Mouse (Mus musculus) liver, embryonic 14.5 days (tissue): ENCODE data around the gene Krtap4-6. TPM values are rescaled to one million over a fixed set of nuclear protein-coding genes. Genes with fewer than 3 reads are reported as not detected.
"Not testable (repeated sequence)": the region's sequence is repeated elsewhere in the genome, so short reads cannot be mapped to it uniquely, and the experiment has no call there.

Source experiments
- ATAC-seq: fragments of 200-750 bp; cut with Nextera tagmentation; 2 replicates; pipeline ENCODE4 v1.8.0; 2017; ENCODE audit warnings: moderate number of reproducible peaks, mild to moderate bottlenecking, moderate library complexity; ENCODE audit not compliant: insufficient read depth
- DNase-seq, 3 experiments: peaks; one replicate each; pipeline ENCODE4 v3.0.0-alpha.2; 2012 to 2013; ENCODE audit warnings: low read depth in 3 of 3, low spot score in 3 of 3
- H3K27ac ChIP-seq: fragments of 300-500 bp; sonication (generic); 2 replicates; pipeline ENCODE4 v1.5.1; 2014; ENCODE audit warnings: moderate library complexity, mild to moderate bottlenecking, control low read depth, inconsistent platforms
- H3K27me3 ChIP-seq: fragments of 300-500 bp; sonication (generic); 2 replicates; pipeline ENCODE4 v1.6.1; 2014; ENCODE audit warnings: mild to moderate bottlenecking, low read length, moderate library complexity; ENCODE audit not compliant: control insufficient read depth, insufficient read depth
- H3K36me3 ChIP-seq: fragments of 300-500 bp; sonication (generic); replicated peaks from 2 replicates; pipeline ENCODE4 v1.6.1; 2014; ENCODE audit warnings: low read depth; ENCODE audit not compliant: control insufficient read depth, insufficient read depth
- H3K4me1 ChIP-seq, 2 experiments: fragments of 200-500 bp in 1 of 2; fragments of 300-500 bp in 1 of 2; sonication (generic) in 1 of 2; replicated peaks; 2 replicates each; pipeline ENCODE4 v1.6.1; 2012 to 2014; ENCODE audit warnings: antibody characterized with exemption in 1 of 2, inconsistent platforms in 1 of 2, low read length in 1 of 2; ENCODE audit not compliant: control insufficient read depth in 2 of 2, insufficient read depth in 2 of 2
- H3K4me2 ChIP-seq: fragments of 300-500 bp; sonication (generic); 2 replicates; pipeline ENCODE4 v1.6.1; 2014; ENCODE audit warnings: low read depth, mild to moderate bottlenecking, control low read depth, moderate library complexity
- H3K4me3 ChIP-seq, 2 experiments: fragments of 200-500 bp in 1 of 2; fragments of 300-500 bp in 1 of 2; sonication (generic) in 1 of 2; 2 replicates each; pipeline ENCODE4 v1.5.1; 2012 to 2014; ENCODE audit warnings: low read depth in 2 of 2, low read length in 2 of 2, mild to moderate bottlenecking in 2 of 2, control low read depth in 1 of 2, inconsistent platforms in 1 of 2, moderate library complexity in 1 of 2; ENCODE audit not compliant: insufficient read depth in 1 of 2
- H3K9ac ChIP-seq: fragments of 300-500 bp; sonication (generic); replicated peaks from 2 replicates; pipeline ENCODE4 v1.6.1; 2014; ENCODE audit warnings: mild to moderate bottlenecking, control low read depth, moderate library complexity
- H3K9me3 ChIP-seq: fragments of 300-500 bp; sonication (generic); 2 replicates; pipeline ENCODE4 v1.6.1; 2016; ENCODE audit warnings: low read length, mixed read lengths; ENCODE audit not compliant: control insufficient read depth
- CTCF ChIP-seq: IDR thresholded peaks from 2 replicates; pipeline ENCODE4 v1.5.1; 2016; ENCODE audit warnings: antibody characterized with exemption, low read depth, control low read depth
- EP300 ChIP-seq: IDR thresholded peaks from 2 replicates; pipeline ENCODE4 v1.6.1; 2016; ENCODE audit warnings: antibody characterized with exemption, low read depth
- WGBS: fragments of 180-500 bp; shearing (Covaris S2); extraction: QIAGEN DNeasy Blood & Tissue Kit; methylation state at CpG from one replicate; pipeline ENCODE4 v1.1.7; 2014; ENCODE audit not compliant: insufficient replicate concordance; 5-methylcytosine and 5-hydroxymethylcytosine counted together
- polyA plus RNA-seq, 2 experiments: library from polyadenylated mRNA; depleted of rRNA in 1 of 2; stranded (reverse) in 1 of 2; unstranded in 1 of 2; fragments of >200 nt; fragmentation: Nextera tagmentation in 1 of 2; extraction: Ambion mirVana in 1 of 2; gene quantifications; 2 replicates each; pipeline versions ENCODE4 v1.2.1 to v1.2.3; 2012 to 2014

The Krtap4-6 gene
- polyA plus RNA-seq, 2 experiments: not detected

DNA sequence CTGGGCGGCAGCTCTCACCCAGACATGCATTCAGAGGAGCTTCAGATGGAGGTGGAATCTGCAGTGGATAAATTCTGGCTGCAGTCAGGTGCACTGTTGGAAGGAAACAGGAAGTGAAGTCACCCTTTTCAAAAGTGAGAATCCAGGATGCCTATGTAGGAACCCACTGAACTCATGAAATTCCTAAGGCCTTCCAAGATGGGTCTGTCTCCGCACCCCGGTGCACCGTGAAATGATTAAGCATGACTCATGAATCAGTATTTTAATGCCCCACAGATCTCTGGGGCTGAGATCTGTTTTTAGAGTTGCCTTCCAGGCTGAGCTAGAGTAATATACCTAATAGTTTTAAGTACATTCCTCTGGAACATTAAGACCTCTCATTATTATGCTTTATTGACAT is 6.5 kb downstream of the Krtap4-6 start:
- 72% methylated on average over 4 of the region's 4 CpGs for WGBS
- no peak for DNase-seq
- TF ChIP-seq EP300 (no peak), CTCF (no peak)

GRCm38 (mm10) chr11:99658467-99659010 is 7.2 kb downstream of the Krtap4-6 start, which contains the start of gene Gm11563:
Gene Gm11563 (minus strand): TSS chr11:99658960.
- H3K9me3 ChIP-seq, H3K9ac ChIP-seq, H3K27ac ChIP-seq, H3K4me3 ChIP-seq, DNase-seq, H3K4me1 ChIP-seq, H3K27me3 ChIP-seq, H3K4me2 ChIP-seq, H3K36me3 ChIP-seq, ATAC-seq: not testable (repeated sequence)
- 46% methylated on average over 10 of the region's 10 CpGs for WGBS

More for the DNA sequence above, 6.5 kb downstream of the Krtap4-6 start:
- Histone ChIP-seq H3K4me2 (no peak overlapping the region), H3K36me3 (no peaks in the 10 kb centered on the region), H3K27me3 (no peaks in the 10 kb centered on the region), H3K4me3 (no peak overlapping the region), H3K9ac (no peak overlapping the region), H3K4me1 (no peaks in the 10 kb centered on the region), H3K9me3 (no peaks in the 10 kb centered on the region), H3K27ac (no peak overlapping the region)
- ATAC-seq: no peak

DNA sequence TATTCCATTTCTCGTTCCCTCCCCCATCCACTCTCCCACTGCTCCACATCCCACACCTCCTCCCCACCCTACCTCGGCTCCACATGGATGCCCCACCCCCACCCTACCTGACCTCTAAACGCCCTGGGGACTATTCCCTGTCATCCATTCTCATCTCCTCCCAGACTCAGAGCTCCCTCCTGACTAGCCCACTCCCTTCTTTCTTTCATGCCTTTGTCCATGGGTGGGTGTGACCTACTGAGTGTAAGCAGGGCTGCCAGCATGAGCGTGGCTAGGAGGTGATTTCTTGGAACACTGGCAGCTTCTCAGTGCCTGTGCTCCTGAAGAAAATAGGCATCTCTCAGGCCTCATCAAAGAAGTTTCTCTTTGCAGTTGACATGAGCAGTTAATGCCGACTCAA is 8.7 kb downstream of the Krtap4-6 start:
- TF ChIP-seq CTCF (no peak), EP300 (no peak)
- no peak overlapping the region for H3K4me3 ChIP-seq
- ATAC-seq (no peak), DNase-seq (no peak)
- no peaks in the 10 kb centered on the region for H3K4me1 ChIP-seq
- no peak overlapping the region for H3K27ac ChIP-seq
- H3K36me3 ChIP-seq: no peaks in the 10 kb centered on the region
- H3K27me3 ChIP-seq: no peaks in the 10 kb centered on the region
- no peak overlapping the region for H3K4me2 ChIP-seq
- 38% methylated on average over 5 of the region's 5 CpGs for WGBS
- H3K9ac ChIP-seq: no peak overlapping the region
- no peaks in the 10 kb centered on the region for H3K9me3 ChIP-seq

DNA sequence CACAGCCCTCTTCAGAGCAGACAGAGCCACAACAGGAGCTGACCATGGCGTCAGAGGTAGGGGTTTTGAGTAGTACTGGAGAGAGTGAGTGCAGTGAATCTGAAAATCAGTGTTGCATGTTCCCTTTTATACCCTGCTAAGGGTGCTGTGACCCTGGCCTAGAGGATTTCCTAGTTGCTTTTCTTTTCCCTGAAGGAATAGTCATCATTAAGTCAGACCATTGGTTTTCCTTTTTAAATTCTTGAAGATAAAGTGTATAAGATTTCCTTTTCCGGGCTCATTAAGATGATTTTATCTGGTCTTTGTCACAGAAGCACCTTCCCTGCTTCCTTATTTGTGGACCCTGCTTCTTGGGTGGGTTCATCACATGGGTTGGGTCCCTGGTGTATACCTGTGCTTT is 15.6 kb downstream of the Krtap4-6 start, which contains the start of gene Gm11555:
Gene Gm11555, minus strand, starts transcription at position 101 of the 400 bp plus-strand sequence.
- no peak for ATAC-seq
- WGBS: 44% methylated on average over 2 of the region's 2 CpGs
- no peaks in the 10 kb centered on the region for H3K9me3 ChIP-seq

GRCm38 (mm10) chr11:99646444-99646843 is 19.3 kb downstream of the Krtap4-6 start:
- no peak overlapping the region for H3K4me2 ChIP-seq
- no peak overlapping the region for H3K4me3 ChIP-seq
- DNase-seq (no peak), ATAC-seq (no peak)
- H3K9me3 ChIP-seq: no peaks in the 10 kb centered on the region
- H3K27ac ChIP-seq: no peak overlapping the region
- TF ChIP-seq CTCF (no peak), EP300 (no peak)
- no peaks in the 10 kb centered on the region for H3K27me3 ChIP-seq
- H3K4me1 ChIP-seq: no peaks in the 10 kb centered on the region
- H3K36me3 ChIP-seq: no peaks in the 10 kb centered on the region
- H3K9ac ChIP-seq: no peak overlapping the region
- 69% methylated on average over 15 of the region's 15 CpGs for WGBS

More for the DNA sequence above, 15.6 kb downstream of the Krtap4-6 start, which contains the start of gene Gm11555:
- DNase-seq: no peak
- Histone ChIP-seq H3K4me2 (no peak within 1 kb of the TSS), H3K27me3 (no peaks in the 10 kb centered on the region), H3K27ac (no peak within 1 kb of the TSS), H3K9ac (no peak within 1 kb of the TSS), H3K36me3 (no peaks in the 10 kb centered on the region), H3K4me3 (no peak within 1 kb of the TSS), H3K4me1 (no peaks in the 10 kb centered on the region)
- no peak for TF ChIP-seq CTCF
- TF ChIP-seq EP300: no peak
